Mouse (Mus musculus) embryonic facial prominence, embryonic 14.5 days (tissue): ENCODE results near the gene Src. TPM values are rescaled to one million over a fixed set of nuclear protein-coding genes. Genes with fewer than 3 reads are reported as not detected.

Experiments
- ATAC-seq: fragments of 200-750 bp; cut with Nextera tagmentation; 2 replicates; pipeline ENCODE4 v1.8.0; 2017; ENCODE audit warnings: low read depth, moderate number of reproducible peaks, moderate TSS enrichment
- DNase-seq: peaks from one replicate; pipeline ENCODE4 v3.0.0-alpha.2; 2015; ENCODE audit warnings: low spot score
- H3K27ac ChIP-seq: fragments of 300-500 bp; sonication (generic); replicated peaks from 2 replicates; pipeline ENCODE4 v1.5.1; 2014; ENCODE audit warnings: low read depth, mild to moderate bottlenecking, low read length, moderate library complexity
- H3K27me3 ChIP-seq: fragments of 300-500 bp; sonication (generic); replicated peaks from 2 replicates; pipeline ENCODE4 v1.6.1; 2014; ENCODE audit warnings: low read length; ENCODE audit not compliant: control insufficient read depth, insufficient read depth
- H3K36me3 ChIP-seq: fragments of 300-500 bp; sonication (generic); 2 replicates; pipeline ENCODE4 v1.6.1; 2014; ENCODE audit warnings: low read length, mixed read lengths; ENCODE audit not compliant: control insufficient read depth, insufficient read depth
- H3K4me1 ChIP-seq: fragments of 300-500 bp; sonication (generic); 2 replicates; pipeline ENCODE4 v1.6.1; 2014; ENCODE audit warnings: antibody characterized with exemption, low read length; ENCODE audit not compliant: control insufficient read depth, insufficient read depth
- H3K4me2 ChIP-seq: fragments of 300-500 bp; sonication (generic); 2 replicates; pipeline ENCODE4 v1.6.1; 2014; ENCODE audit warnings: low read depth, mild to moderate bottlenecking, low read length, moderate library complexity, mixed read lengths
- H3K4me3 ChIP-seq: fragments of 300-500 bp; sonication (generic); 2 replicates; pipeline ENCODE4 v1.5.1; 2014; ENCODE audit warnings: low read depth, mild to moderate bottlenecking, low read length
- H3K9ac ChIP-seq: fragments of 300-500 bp; sonication (generic); 2 replicates; pipeline ENCODE4 v1.6.1; 2014; ENCODE audit warnings: low read depth, mild to moderate bottlenecking, low read length, moderate library complexity, mixed read lengths
- H3K9me3 ChIP-seq: fragments of 300-500 bp; sonication (generic); 2 replicates; pipeline ENCODE4 v1.6.1; 2016; ENCODE audit warnings: low read length; ENCODE audit not compliant: control insufficient read depth
- WGBS: fragments of 180-500 bp; shearing (Covaris S2); extraction: QIAGEN DNeasy Blood & Tissue Kit; methylation state at CpG from one replicate; pipeline ENCODE4 v1.1.7; 2014; 5-methylcytosine and 5-hydroxymethylcytosine counted together
- polyA plus RNA-seq: library from polyadenylated mRNA; unstranded; fragments of >200 nt; fragmentation: Nextera tagmentation; extraction: Ambion mirVana; gene quantifications from 2 replicates; pipeline ENCODE4 v1.2.1, GENCODE M21; 2014

Gene Src
- polyA plus RNA-seq, 1 experiment from 2014 or later: 12.6 TPM

DNA sequence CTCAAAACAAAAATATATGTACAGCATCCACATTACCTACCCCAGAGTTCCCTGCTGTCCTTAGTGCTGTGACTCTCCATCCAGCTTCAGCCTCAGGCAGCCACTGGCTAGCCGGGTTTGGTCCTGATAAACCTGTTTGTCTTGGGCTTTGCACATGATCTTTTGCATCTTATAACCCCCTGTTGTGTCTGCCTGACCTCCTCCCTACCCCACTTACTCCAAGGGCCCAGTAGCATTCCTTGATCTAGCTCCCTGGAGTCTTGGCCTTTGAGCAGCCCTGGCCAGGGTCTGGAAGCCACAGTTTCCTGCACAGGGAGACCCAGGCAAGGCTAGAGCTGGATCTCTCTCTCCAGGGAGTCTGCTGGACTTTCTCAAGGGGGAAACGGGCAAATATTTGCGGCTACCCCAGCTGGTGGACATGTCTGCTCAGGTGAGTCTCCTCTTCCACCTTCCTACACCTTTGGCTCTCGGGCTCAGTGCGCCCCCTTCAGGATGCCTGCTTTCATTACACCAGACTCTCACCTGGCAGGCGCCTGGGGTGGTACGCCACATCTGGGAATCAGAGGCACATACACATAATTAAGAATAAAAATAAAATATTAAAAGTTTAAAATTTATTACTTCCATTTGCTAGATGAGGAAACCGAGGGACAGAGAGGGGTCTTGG is 50.0 kb downstream of the Src start:
- no peak for DNase-seq
- 53% methylated on average over 8 of the region's 8 CpGs for WGBS
- no peak for ATAC-seq
- Histone ChIP-seq H3K4me2 (no peak overlapping the region), H3K9ac (no peak overlapping the region), H3K27ac (no peak overlapping the region), H3K4me3 (no peak overlapping the region), H3K4me1 (peaks cover 48% of the 10 kb centered on the region), H3K27me3 (no peaks in the 10 kb centered on the region), H3K9me3 (no peaks in the 10 kb centered on the region), H3K36me3 (peaks cover 70% of the 10 kb centered on the region)

DNA sequence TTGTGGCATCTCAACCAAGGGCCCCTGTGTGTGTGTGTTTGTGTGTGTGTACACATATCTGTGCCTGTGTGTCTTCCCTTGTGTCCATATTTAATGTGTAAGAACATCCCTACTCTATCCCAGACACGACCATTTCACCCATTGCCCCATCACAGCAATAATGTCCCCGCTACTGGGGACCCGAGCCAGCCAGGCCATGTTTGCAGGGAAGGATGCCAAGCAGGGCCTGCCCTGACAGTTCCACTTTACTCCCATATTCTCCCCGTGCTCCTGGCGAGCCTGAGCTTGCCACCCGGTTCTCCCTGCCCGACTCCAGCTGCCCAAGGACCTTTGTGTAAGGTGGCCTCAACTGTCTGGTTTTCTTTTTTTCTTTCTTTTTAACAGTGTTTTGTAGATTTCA is 53.0 kb downstream of the Src start:
- WGBS: 55% methylated on average over 7 of the region's 7 CpGs
- DNase-seq (no peak), ATAC-seq (no peak)
- peak overlapping the region; percentile 13; the same call in 1 of the 2 replicates for H3K4me2 ChIP-seq
- no peak overlapping the region for H3K4me3 ChIP-seq
- H3K9me3 ChIP-seq: no peaks in the 10 kb centered on the region
- H3K9ac ChIP-seq: no peak overlapping the region; the same call in 1 of the 2 replicates
- H3K36me3 ChIP-seq: peaks cover 51% of the 10 kb centered on the region
- H3K27me3 ChIP-seq: no peaks in the 10 kb centered on the region
- H3K4me1 ChIP-seq: peaks cover 49% of the 10 kb centered on the region
- peak overlapping the region; percentile 80 for H3K27ac ChIP-seq

DNA sequence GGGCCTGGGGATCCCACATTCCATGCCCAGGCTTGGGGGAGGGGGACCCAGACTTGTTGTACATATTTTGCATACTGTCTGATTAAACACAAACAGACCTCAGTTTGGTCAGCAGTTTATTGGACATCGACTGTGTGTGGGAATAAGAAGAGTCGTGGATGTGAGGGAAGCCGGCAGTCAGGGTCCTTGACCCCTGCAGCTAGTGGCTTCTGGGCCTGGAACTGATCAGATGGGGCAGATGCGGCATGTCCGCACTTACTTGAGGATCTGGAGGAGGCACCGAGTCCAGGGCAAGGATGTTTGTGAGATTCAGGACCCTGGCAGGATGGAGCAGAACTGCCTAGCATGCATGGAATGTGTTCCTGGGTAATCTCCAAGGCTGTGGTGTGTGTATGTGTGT is 53.5 kb downstream of the Src start:
- peak overlapping the region; percentile 80 for H3K27ac ChIP-seq
- H3K36me3 ChIP-seq: peaks cover 47% of the 10 kb centered on the region
- no peaks in the 10 kb centered on the region for H3K27me3 ChIP-seq
- H3K4me2 ChIP-seq: peak overlapping the region; percentile 13; the same call in 1 of the 2 replicates
- 17% methylated on average over 6 of the region's 6 CpGs for WGBS
- peaks cover 49% of the 10 kb centered on the region for H3K4me1 ChIP-seq
- no peaks in the 10 kb centered on the region for H3K9me3 ChIP-seq
- DNase-seq (no peak), ATAC-seq (no peak)
- H3K9ac ChIP-seq: no peak overlapping the region; the same call in 1 of the 2 replicates
- no peak overlapping the region for H3K4me3 ChIP-seq

DNA sequence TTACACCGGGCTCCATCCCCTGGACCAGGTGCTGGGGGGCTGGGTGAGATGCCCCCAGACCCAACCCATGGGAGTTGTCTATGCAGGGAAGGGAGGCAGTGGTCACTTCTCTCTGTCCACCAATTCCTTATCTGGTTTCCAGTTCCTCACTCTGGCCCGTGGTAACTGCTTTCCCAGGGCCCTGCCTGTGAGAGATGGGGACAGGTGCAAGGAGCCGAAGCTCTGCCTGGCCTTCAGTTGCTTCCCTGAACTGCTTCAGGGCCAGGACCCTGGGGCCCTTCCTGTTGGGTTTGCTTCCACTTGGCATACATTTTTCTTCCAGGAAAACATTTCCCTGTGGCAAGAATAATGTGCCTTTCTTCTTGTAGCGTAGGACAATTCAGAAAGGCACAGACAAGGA is 54.2 kb downstream of the Src start:
- H3K9ac ChIP-seq: 0 out of 2 replicates have a peak overlapping the region, but pooled peaks have one; percentile 5
- WGBS: 50% methylated on average over 4 of the region's 4 CpGs
- peaks cover 49% of the 10 kb centered on the region for H3K4me1 ChIP-seq

DNA sequence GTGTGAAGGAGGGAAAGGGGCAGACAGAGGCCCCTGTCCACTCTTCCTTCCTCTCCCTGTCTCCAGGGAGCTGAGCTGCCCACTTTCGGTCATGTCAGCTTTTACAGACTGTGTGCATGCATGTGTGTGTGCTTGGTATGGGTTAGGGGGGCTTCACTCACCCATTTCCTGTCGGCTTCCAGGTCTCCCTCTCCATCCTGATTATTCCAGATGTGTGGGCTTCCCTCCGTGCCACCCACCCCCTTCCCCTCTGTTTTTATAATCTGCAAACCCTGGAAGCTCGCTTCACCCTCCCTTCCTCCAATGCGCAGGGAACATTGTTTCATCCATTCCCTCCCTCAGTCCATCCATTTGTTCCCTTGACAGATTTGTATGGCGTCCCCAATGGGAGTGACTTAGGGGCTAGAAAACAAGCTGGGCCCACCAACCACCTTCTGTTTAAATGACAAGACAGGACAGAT is 56.1 kb downstream of the Src start:
- ATAC-seq: 0 out of 2 replicates have a peak, but pooled peaks have one; percentile 3
- DNase-seq: no peak
- no peaks in the 10 kb centered on the region for H3K27me3 ChIP-seq
- H3K4me2 ChIP-seq: no peak overlapping the region
- H3K36me3 ChIP-seq: peaks cover 21% of the 10 kb centered on the region
- 11% methylated on average over 6 of the region's 6 CpGs for WGBS
- H3K4me1 ChIP-seq: peaks cover 49% of the 10 kb centered on the region
- H3K4me3 ChIP-seq: no peak overlapping the region
- peak overlapping the region; percentile 35; the same call in 1 of the 2 replicates for H3K9ac ChIP-seq
- no peaks in the 10 kb centered on the region for H3K9me3 ChIP-seq
- peak overlapping the region; percentile 80 for H3K27ac ChIP-seq

More for the DNA sequence above, 54.2 kb downstream of the Src start:
- H3K4me3 ChIP-seq: no peak overlapping the region
- H3K27me3 ChIP-seq: no peaks in the 10 kb centered on the region
- H3K4me2 ChIP-seq: no peak overlapping the region
- no peaks in the 10 kb centered on the region for H3K9me3 ChIP-seq
- no peak for ATAC-seq
- peak overlapping the region; percentile 80 for H3K27ac ChIP-seq
- peaks cover 40% of the 10 kb centered on the region for H3K36me3 ChIP-seq
- no peak for DNase-seq

DNA sequence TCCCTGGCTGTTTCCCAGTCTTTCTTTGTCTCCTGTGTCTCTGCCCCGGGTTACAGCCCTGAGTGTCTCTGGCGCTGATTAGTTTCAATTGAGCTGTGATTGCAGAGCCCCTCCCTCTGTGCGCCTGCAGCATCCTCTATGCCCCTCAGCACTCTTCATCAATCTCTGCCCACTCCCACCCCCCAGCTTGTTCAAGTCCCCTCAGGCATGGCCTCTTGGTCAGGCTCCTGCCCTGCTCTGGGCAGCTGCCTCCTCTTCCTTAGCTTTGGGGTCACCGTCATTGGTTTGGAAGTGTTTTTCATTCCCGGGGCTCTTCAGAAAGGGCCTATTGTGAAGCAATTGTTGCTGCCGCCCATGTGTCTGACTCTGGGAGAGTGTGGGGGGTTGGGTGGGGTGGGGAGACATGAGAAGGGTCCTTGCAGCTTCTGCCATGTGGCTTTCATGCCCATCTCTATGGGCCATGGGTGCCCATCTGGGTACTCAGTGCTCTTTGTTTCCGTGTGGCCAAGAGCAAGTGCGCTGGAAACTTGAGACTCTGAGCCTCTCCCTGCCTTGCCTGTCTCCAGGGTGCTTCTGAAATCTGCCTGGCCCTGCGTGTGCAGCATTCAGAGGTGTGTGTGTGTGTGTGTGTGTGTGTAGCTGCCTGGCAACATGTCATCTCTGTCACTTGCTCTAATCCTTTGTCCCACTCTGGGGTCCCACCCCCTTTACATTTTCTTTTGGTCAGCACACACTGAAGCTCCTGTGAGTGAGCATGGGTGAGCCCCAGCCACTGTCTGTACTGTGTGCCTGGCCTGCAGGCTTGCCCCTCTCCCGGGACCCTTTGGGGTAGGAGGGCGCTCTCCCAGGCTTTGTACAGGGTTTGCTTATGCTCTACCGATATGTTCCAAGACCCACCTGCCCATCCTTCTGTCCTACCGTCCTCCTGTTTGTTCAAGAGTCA is 57.5 kb downstream of the Src start:
- Histone ChIP-seq H3K4me3 (no peak overlapping the region), H3K4me2 (no peak overlapping the region), H3K9me3 (no peaks in the 10 kb centered on the region), H3K27me3 (no peaks in the 10 kb centered on the region), H3K4me1 (peaks cover 49% of the 10 kb centered on the region), H3K27ac (peak overlapping the region; percentile 76), H3K9ac (0 out of 2 replicates have a peak overlapping the region, but pooled peaks have one; percentile 41), H3K36me3 (peaks cover 7% of the 10 kb centered on the region; the same call in 1 of the 2 replicates)
- ATAC-seq: peak; percentile 51
- DNase-seq: peak; percentile 80
- WGBS: 23% methylated on average over 13 of the region's 13 CpGs

DNA sequence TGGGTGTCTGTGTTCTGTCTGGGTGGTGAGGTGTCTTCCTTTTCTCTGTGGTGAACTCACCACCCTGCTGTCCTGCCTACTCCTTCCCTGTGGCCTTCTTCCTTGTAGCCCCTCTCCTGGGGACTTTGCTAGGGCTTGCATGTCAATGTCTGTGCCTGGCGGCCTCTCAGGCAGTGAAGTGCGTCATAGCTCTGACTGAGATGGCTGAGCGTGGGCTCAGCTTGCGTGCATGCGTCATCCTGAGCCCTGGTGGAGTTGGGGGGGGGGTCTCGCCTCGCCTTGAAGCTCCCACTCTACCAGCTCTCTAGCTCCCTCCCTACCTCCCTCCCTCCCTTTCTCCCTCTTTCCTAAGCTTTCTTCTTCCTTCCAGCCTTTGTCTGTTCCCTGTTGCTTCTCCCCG is 60.4 kb downstream of the Src start:
- ATAC-seq: no peak
- 46% methylated on average over 8 of the region's 8 CpGs for WGBS
- Histone ChIP-seq H3K9me3 (no peaks in the 10 kb centered on the region), H3K27ac (no peak overlapping the region), H3K4me1 (peaks cover 32% of the 10 kb centered on the region), H3K9ac (0 out of 2 replicates have a peak overlapping the region, but pooled peaks have one; percentile 7), H3K27me3 (no peaks in the 10 kb centered on the region), H3K36me3 (no peaks in the 10 kb centered on the region), H3K4me2 (no peak overlapping the region), H3K4me3 (no peak overlapping the region)
- no peak for DNase-seq

DNA sequence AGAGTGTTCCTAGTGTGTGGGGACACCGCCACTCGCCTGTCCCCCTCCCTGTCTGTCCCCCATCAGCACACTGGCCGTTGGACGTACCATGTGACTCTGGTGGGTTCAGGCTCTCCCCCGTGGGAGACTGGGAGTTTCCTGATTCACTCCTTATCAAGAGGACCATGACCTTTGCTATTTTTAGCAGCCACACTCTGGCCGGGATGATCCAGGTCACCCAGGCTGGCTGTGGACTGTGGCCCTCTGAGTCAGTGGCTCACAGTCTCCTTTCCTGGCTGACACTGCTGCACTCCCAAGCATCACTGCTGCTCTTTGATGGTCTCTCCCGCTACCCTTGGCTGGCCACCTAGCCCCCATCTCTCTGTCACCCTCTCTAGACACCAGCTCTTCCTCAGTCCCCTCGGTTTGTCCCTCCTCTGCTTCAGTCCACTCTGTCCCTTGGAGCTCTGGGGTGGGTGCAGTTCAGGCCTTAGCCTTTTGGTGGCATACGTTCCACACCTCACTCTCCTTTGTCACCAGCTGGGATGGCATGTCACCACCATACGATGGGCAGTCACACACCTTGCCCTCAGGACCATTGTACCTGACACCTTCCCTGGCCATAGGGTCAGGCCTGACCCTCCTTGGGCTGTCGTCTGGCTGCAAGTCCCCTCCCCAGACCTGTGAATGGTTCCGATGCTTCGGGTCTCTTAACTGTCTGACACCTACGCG is 61.8 kb downstream of the Src start:
- Histone ChIP-seq H3K4me3 (no peak overlapping the region), H3K4me1 (peaks cover 19% of the 10 kb centered on the region), H3K27ac (no peak overlapping the region), H3K36me3 (no peaks in the 10 kb centered on the region), H3K27me3 (no peaks in the 10 kb centered on the region), H3K9ac (no peak overlapping the region), H3K4me2 (no peak overlapping the region), H3K9me3 (no peaks in the 10 kb centered on the region)
- ATAC-seq (no peak), DNase-seq (no peak)
- 50% methylated on average over 15 of the region's 15 CpGs for WGBS
